Mouse (Mus musculus): ENCODE data around the gene Plekhm2.

The Plekhm2 gene

DNA sequence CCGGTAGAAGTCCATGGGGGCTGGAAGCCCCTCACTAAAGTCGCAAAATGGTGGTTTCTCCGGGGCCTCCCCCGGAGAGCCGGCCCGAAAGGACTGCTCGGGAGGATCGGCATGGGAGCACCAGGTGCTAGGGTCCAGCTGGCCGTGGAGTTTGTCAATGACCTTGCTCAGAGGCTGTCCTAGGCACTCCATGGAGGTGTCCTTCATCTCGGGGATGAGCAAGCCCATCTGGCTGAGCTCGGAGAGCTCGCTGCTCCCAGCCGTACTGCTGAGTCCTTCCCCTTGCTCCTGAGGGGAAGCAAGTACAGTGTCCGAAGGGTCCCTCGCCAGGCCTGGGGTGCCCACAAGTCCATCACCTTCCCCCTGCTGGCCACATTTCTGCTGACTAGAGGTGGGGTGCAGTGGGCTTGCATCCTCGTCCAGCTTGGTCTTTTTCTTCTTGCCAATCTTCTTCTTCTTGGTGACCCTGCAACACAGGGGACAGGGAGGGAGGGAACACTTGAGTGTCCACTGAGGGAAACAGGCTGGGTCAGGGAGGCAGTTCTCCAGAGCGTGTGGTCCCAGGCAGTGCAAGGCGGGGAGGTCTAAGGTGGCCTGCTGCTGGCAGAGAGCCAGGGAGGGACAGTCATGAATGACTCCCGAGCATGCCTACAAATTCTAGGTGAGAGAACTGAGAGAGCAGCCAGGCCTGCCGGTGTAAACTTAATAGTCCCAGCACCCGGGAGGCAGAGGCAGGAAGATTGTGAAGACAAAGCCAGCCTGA is 32.4 kb downstream of the Plekhm2 start:
- no peak for DNase-seq (ENCODE audit: low spot score in 2 of 2)

GRCm38 (mm10) chr4:141631250-141631649 is 33.4 kb downstream of the Plekhm2 start:
- DNase-seq (ENCODE audit: low spot score in 2 of 2): no peak

DNA sequence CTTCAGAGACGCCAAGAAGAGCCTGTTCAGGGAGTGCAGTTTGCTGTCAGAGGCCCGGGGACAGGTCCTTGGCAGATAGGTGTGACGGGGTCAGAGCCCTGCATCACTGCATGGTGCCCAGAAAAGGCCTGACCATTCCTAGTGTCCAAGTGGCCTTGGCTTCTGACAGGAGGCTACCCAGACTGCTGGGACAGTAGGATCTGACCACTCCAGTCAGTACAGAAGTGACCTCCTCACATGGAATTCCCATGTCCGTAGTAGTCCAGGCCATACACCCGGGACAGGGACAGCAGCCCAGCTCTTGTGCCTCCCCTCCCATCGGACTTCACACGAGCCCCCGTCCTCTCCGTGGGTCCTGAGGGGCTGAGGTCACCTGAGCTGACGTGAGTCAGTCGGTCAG is 34.7 kb downstream of the Plekhm2 start:
- DNase-seq (ENCODE audit: low spot score in 2 of 2): no peak

DNA sequence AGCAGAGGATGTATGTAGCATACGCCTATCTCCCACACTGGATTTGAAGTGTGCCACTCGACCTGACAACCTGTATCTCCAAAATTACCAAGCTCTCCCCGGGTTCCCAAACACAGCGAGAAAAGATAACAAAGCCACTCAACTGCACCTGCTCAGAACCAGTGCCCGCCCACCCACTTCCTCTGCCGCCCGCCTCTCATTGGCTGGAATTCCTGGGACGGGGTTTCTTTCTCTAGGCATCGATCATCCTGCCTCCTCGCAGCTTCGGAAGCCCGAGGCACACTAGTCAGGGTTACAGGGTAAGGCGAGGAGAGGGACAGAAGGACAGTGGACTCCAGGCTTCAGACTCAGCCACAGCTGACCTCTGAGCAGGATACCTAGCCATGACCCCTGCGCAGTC is 36.0 kb downstream of the Plekhm2 start:
- no peak for DNase-seq (ENCODE audit: low spot score in 2 of 2)

GRCm38 (mm10) chr4:141627502-141627901 is 37.2 kb downstream of the Plekhm2 start:
- DNase-seq (ENCODE audit: low spot score in 2 of 2): no peak

DNA sequence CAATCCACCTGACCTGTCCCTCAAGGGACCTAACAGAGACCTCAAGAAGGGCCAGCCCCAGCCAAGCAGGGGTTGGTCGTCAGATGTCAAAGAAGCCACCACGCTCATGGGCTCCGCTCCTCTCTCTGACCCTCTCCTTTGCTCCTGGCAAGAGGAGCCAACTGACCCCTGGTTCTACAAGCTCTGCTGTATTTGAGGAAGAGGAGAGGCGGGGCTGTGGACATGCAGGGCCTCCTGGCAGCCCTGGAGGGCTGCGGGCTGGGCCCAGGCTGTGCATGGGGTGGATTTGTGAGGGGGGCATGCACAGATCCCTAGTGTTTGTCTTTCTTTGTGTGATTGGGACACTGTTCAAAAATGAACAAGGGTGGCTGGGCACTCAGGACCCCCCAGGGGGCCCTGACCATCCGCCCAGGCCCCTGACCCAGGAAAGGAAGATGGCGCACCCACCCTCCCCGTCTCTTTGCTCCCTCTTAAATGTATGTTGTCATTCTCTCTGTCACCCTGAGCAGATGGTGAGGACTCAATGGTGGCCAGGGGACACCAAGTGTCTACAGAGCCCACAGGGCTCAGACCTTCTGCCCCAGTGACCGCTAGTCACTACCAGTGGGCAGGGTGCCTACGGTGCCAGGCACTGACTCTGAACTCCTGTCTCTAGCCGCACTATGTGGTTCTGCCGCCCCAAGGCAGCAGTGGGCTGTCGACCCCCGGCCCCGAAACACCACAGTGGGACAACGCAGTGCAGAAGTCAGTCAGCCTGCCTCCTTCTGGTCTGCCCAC is 38.7 kb downstream of the Plekhm2 start:
- no peak for DNase-seq (ENCODE audit: low spot score in 2 of 2)

DNA sequence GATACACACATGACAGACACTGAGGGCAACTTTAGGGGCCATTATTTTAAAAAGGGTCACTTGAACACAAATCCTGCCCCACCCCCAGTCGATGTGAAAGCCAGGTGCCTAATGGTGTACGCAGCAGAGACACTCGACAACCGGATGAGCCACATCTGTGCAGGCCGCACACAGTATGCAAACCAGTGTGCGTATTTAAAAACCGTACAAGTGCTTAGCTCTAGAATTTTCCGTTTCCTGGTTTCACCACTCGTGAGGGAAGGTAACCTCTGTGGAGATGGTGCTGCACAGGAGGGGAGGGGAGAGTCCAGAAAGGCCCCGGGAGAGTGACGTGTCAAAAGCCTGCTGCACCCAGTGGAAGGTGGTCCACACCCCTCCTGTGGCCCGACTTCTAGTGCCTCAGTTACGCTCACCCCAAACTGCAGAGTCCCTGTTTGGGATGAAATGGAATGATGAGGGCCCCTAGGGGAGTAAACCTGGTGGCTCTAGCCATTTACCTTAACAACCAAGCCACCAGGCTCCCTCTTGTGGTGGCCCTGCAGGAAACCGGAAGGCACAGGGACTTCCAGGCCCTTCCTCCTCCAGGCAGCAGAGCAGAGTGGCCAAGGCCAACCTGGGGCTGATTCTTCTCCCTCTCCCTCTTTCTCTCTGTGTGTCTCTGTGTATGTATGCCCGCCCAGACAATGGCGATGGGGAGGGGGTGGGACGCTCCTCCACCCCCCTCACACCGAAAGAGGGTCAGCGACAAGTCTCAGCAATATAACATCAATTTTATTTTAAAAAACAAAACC is 39.5 kb downstream of the Plekhm2 start:
- peak in 1 of 2 experiments; percentile 42 for DNase-seq (ENCODE audit: low spot score in 2 of 2)

DNA sequence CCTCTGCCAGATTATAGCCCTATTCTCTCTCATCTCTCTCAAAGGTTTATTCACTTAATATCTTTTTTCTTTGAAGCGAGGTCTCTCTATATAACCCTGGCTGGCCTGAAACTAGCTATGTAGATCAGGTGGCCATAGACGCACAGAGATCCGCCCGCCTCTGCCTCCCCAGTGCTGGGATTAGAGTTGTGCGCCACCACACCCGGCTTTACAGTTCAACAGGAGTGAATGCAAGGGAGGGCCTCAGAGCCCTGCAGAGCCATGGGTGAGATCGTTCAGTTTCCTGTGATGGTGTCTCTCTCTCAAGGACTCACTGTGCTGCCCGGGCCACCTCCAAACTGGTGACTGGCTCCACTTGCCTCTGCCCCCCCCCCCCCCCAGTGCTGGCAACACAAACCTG is 40.6 kb downstream of the Plekhm2 start:
- no peak for DNase-seq (ENCODE audit: low spot score in 2 of 2)

GRCm38 (mm10) chr4:141623666-141624065 is 41.0 kb downstream of the Plekhm2 start, which contains the start of gene Slc25a34:
Slc25a34 (minus strand) TSS chr4:141623821.
- no peak for DNase-seq (ENCODE audit: low spot score in 2 of 2)

GRCm38 (mm10) chr4:141623037-141623436 is 41.7 kb downstream of the Plekhm2 start:
- no peak for DNase-seq (ENCODE audit: low spot score in 2 of 2)

DNA sequence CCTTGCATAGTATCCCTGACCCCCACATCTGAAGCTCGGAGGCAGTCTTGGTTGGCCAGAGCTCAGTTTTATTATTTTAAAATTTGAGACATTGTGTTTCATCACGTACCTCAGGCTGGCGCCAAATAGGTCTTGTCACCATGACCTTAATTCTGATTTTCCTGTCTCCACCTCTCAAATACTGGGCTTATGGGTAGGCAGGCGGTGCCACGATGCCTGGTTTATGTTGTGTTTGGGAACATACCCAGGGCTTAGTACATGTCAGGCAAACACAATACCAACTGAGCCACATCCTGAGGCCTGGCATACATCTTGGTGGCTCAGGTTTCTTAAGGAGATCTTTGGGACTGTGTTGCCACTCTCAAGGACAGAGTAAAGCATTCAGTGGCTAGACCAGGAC is 42.1 kb downstream of the Plekhm2 start:
- no peak for DNase-seq (ENCODE audit: low spot score in 2 of 2)

DNA sequence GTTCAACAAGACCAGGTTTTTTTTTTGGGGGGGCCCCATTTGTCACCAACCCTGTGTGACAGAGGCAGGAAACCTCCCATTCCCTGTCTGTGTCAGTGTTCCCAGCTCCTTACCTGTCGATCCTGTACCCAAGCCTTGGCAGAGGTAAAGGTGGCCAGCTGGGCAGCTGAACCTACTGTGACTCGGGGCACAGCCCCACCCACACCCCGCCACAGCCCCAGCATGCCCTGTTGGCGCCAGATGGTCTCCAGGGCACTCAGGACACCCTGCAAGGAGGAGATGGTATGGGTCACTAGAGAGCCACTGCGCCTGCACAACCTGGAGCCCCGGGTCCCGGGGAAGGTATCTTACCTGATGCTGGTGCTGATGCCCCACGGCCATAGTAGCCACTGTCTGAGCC is 42.6 kb downstream of the Plekhm2 start:
- no peak for DNase-seq (ENCODE audit: low spot score in 2 of 2)

- DNase-seq (ENCODE audit: low spot score in 2 of 2): no peak
These were observed 43.4 kb downstream of the Plekhm2 start for GRCm38 (mm10) chr4:141621297-141621696.

GRCm38 (mm10) chr4:141619299-141619883 is 45.3 kb downstream of the Plekhm2 start:
- DNase-seq (ENCODE audit: low spot score in 2 of 2): no peak

DNA sequence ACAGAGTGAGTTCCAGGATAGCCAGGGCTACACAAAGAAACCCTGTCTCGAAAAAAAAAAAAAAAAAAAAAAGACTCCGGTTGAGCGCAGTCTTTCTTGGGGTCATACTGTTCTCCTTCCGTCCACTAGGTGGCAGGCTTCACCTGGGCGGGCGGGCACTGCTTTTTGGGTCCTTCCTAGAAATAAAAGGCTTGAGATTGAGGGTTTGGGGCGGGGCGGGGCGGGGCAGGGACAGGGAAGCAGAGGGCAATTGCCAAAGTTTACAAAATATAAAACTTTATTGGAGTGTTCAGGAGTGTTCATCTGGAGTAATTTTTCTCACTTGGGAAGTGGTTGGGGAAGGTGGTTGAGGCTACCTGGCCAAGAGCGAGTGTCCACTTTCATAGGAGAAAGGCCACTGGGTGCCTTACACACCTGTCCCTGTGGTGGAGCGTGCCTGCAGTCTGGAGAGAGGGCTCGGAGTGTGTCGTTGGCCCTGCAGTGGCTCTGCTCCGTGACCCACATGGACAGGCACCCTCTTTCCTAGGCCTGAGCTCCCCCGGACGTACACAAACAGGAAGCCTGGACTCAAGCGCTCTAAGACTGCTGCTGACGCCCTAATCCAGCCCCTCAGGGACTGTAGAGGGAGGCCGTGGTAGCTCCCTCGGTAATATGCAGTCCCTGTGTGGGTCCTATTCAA is 46.0 kb downstream of the Plekhm2 start, which contains the start of gene Tmem82:
Gene Tmem82 (minus strand): TSS at position 69 of the 679 bp plus-strand sequence.
- peak; percentile 44 to 51 for DNase-seq (ENCODE audit: low spot score in 2 of 2)

- no peak for DNase-seq (ENCODE audit: low spot score in 2 of 2)
These were observed 46.7 kb downstream of the Plekhm2 start for GRCm38 (mm10) chr4:141617863-141618564.

GRCm38 (mm10) chr4:141617299-141617698 is 47.4 kb downstream of the Plekhm2 start:
- peak; percentile 43 to 51 for DNase-seq (ENCODE audit: low spot score in 2 of 2)

DNA sequence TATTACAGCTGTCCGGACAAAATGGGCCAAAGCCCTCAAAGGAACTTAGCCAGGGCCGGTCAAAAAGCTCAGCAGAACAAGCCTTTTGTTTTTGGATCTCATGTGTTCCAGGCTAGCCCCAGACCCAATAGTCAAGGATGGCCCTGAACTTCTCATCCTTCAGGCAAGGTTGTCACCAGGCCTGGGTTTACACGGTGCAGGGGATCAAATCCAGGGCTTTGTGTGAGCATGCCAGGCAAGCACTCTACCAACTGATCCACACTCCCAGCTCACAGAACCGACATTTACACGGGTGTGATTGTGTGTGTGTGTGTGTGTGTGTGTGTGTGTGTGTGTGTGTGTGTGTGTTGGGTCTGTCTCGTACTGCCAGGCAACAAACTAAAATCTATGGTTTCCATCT is 47.9 kb downstream of the Plekhm2 start:
- no peak for DNase-seq (ENCODE audit: low spot score in 2 of 2)

DNA sequence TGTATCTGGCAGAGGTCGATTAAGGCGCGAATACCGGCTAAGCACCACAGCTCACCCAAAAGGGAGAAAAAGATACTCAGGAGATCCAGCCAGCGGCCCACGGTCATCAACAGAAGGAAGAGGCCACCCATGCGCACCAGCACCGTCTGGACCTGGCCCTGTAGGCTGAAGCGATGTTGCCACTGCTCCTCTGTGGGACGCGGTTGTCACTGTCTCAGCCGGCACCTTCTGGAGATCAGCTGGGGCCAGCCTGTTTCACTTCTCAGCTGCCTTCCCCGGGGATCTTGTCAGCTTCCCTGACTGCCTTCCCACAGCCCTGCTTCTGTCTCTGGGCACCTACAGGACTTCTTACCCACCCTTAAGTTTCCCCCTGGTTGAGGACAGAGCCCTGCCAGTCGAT is 49.8 kb downstream of the Plekhm2 start:
- no peak for DNase-seq (ENCODE audit: low spot score in 2 of 2)

GRCm38 (mm10) chr4:141609538-141609937 is 55.2 kb downstream of the Plekhm2 start:
- DNase-seq (ENCODE audit: low spot score in 2 of 2): no peak

DNA sequence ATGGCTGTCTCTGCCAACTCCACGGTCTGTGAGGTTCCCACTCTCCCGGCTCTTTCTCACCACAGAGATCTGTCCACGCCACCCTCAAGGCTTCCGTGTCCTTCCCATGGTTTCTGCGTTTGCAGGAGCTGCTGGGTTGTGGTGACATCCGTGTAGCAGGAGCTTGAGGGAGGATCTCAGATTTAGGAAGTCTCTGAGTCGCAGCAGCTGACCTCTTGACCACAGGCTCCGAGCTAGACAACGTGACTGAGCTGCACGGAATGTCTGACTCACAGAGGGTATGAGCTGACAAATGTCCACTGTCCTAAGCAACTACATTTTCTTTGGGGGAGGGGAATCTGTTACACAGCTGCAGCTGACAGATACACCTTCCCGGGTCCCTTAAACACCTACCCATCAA is 58.8 kb downstream of the Plekhm2 start, which contains the start of gene Fblim1:
Gene Fblim1 (minus strand): TSS at position 236 of the 400 bp plus-strand sequence.
- DNase-seq (ENCODE audit: low spot score in 2 of 2): no peak
